Mouse (Mus musculus) CH12.LX (cell line): ENCODE data around the gene Hecw2. TPM values are rescaled to one million over a fixed set of nuclear protein-coding genes. Genes with fewer than 3 reads are reported as not detected.

Experiments used
- DNase-seq: peaks from one replicate; pipeline ENCODE4 v3.0.0-alpha.2; 2013; ENCODE audit errors: extremely low read depth
- H3K27ac ChIP-seq: 2 replicates; pipeline ENCODE4 v1.5.1; 2012; ENCODE audit warnings: low read depth, mild to moderate bottlenecking, control low read depth, moderate library complexity; ENCODE audit not compliant: insufficient read depth
- H3K27me3 ChIP-seq: replicated peaks from 2 replicates; pipeline ENCODE3; 2012; ENCODE audit warnings: inconsistent platforms
- H3K36me3 ChIP-seq, 2 experiments: replicated peaks in 1 of 2; 2 replicates each; pipeline versions ENCODE3 to v1.6.1; 2012; ENCODE audit warnings: inconsistent platforms in 1 of 2, low read length in 1 of 2, mild to moderate bottlenecking in 1 of 2, mixed read lengths in 1 of 2, moderate library complexity in 1 of 2; ENCODE audit not compliant: control insufficient read depth in 1 of 2, insufficient read depth in 1 of 2
- H3K4me1 ChIP-seq, 2 experiments: 2 replicates each; pipeline ENCODE4 v1.6.1; 2012; ENCODE audit warnings: inconsistent platforms in 1 of 2, moderate library complexity in 1 of 2; ENCODE audit not compliant: insufficient read depth in 2 of 2, control insufficient read depth in 1 of 2
- H3K4me2 ChIP-seq: 2 replicates; pipeline ENCODE4 v1.6.1; 2012; ENCODE audit warnings: low read depth, mild to moderate bottlenecking, control low read depth; ENCODE audit not compliant: poor library complexity, insufficient read depth, severe bottlenecking
- H3K4me3 ChIP-seq, 3 experiments: fragments of 150-350 bp in 1 of 3; sonication (generic) in 1 of 3; replicated peaks in 1 of 3; 2 replicates each; pipeline versions ENCODE3 to v1.5.1; 2011 to 2012; ENCODE audit warnings: low read depth in 2 of 3, low read length in 2 of 3, mild to moderate bottlenecking in 2 of 3, moderate library complexity in 2 of 3, control low read depth in 1 of 3, improper control_type of control experiment in 1 of 3, inconsistent platforms in 1 of 3, mixed read lengths in 1 of 3; ENCODE audit not compliant: poor library complexity in 1 of 3
- H3K79me2 ChIP-seq: replicated peaks from 2 replicates; pipeline ENCODE4 v1.6.1; 2012; ENCODE audit warnings: mild to moderate bottlenecking, moderate library complexity; ENCODE audit not compliant: control insufficient read depth, poor library complexity, insufficient read depth, severe bottlenecking; ENCODE audit errors: extremely low read depth
- H3K9ac ChIP-seq: 2 replicates; pipeline ENCODE4 v1.6.1; 2012; ENCODE audit warnings: low read depth, mild to moderate bottlenecking, control low read depth, moderate library complexity; ENCODE audit not compliant: insufficient read depth
- H3K9me3 ChIP-seq: replicated peaks from 2 replicates; pipeline ENCODE3; 2012; ENCODE audit warnings: low read length, inconsistent platforms, mixed read lengths
- BHLHE40 ChIP-seq: IDR thresholded peaks from 2 replicates; pipeline ENCODE4 v1.6.1; 2011; ENCODE audit warnings: mild to moderate bottlenecking, low read depth, low read length, improper control_type of control experiment
- CHD2 ChIP-seq: IDR thresholded peaks from 2 replicates; pipeline ENCODE4 v1.6.1; 2011; ENCODE audit warnings: low read length, improper control_type of control experiment
- CTCF ChIP-seq, 2 experiments: IDR thresholded peaks in 1 of 2; conservative IDR thresholded peaks in 1 of 2; 2 replicates each; pipeline ENCODE4 v1.5.1; 2011 to 2012; ENCODE audit warnings: low read depth in 2 of 2, low read length in 2 of 2, improper control_type of control experiment in 1 of 2, inconsistent platforms in 1 of 2, mild to moderate bottlenecking in 1 of 2, moderate library complexity in 1 of 2
- ELF1 ChIP-seq: IDR thresholded peaks from 2 replicates; pipeline ENCODE4 v1.6.1; 2014; ENCODE audit warnings: low read depth, mild to moderate bottlenecking, inconsistent platforms, low read length, improper control_type of control experiment
- EP300 ChIP-seq: IDR thresholded peaks from 2 replicates; pipeline ENCODE4 v1.6.1; 2011; ENCODE audit warnings: low read length, improper control_type of control experiment
- JUN ChIP-seq: IDR thresholded peaks from 2 replicates; pipeline ENCODE4 v1.6.1; 2011; ENCODE audit warnings: low read depth, mild to moderate bottlenecking, low read length, improper control_type of control experiment, moderate library complexity; ENCODE audit not compliant: insufficient read depth
- NRF1 ChIP-seq: IDR thresholded peaks from 2 replicates; pipeline ENCODE4 v1.6.1; 2014; ENCODE audit warnings: low read depth, mild to moderate bottlenecking, inconsistent platforms, low read length, improper control_type of control experiment, moderate library complexity
- POLR2A ChIP-seq: IDR thresholded peaks from 2 replicates; pipeline ENCODE4 v1.6.1; 2011; ENCODE audit warnings: low read depth, mild to moderate bottlenecking, improper control_type of control experiment, low read length
- POLR2AphosphoS2 ChIP-seq: IDR thresholded peaks from 2 replicates; pipeline ENCODE4 v1.6.1; 2011; ENCODE audit warnings: low read depth, low read length, improper control_type of control experiment
- RAD21 ChIP-seq: IDR thresholded peaks from 2 replicates; pipeline ENCODE4 v1.6.1; 2011; ENCODE audit warnings: low read depth, mild to moderate bottlenecking, low read length, improper control_type of control experiment, moderate library complexity
- RCOR1 ChIP-seq: conservative IDR thresholded peaks from 2 replicates; pipeline ENCODE4 v1.6.1; 2012; ENCODE audit warnings: low read depth, mild to moderate bottlenecking, inconsistent platforms, low read length, improper control_type of control experiment
- SMC3 ChIP-seq: IDR thresholded peaks from 2 replicates; pipeline ENCODE4 v1.6.1; 2011; ENCODE audit warnings: low read depth, low read length, improper control_type of control experiment
- UBTF ChIP-seq: IDR thresholded peaks from 2 replicates; pipeline ENCODE4 v1.6.1; 2012; ENCODE audit warnings: low read depth, mild to moderate bottlenecking, inconsistent platforms, low read length, improper control_type of control experiment, moderate library complexity
- ZC3H11A ChIP-seq: IDR thresholded peaks from 2 replicates; pipeline ENCODE4 v1.6.1; 2012; ENCODE audit warnings: low read depth, mild to moderate bottlenecking, inconsistent platforms, low read length, improper control_type of control experiment
- ZMIZ1 ChIP-seq: IDR thresholded peaks from 2 replicates; pipeline ENCODE4 v1.6.1; 2012; ENCODE audit warnings: low read depth, mild to moderate bottlenecking, inconsistent platforms, low read length, improper control_type of control experiment
- ZNF384 ChIP-seq: IDR thresholded peaks from 2 replicates; pipeline ENCODE4 v1.6.1; 2012; ENCODE audit warnings: low read depth, low read length, improper control_type of control experiment, inconsistent platforms
- dilution Hi-C: fragments of 300-500 bp; cut with MboI; formaldehyde crosslinking; loops from 2 replicates; pipeline ENCODE4 v1.14.3; 2020; ENCODE audit warnings: low sequenced_read_pairs; ENCODE audit not compliant: extremely low pct_unique_long_range_greater_than_20kb, extremely low pct_ligation_motif_present
- in situ Hi-C: fragments of 300-500 bp; cut with MboI; formaldehyde crosslinking; loops from 3 replicates; pipeline ENCODE4 v1.14.3; 2019; ENCODE audit warnings: low sequenced_read_pairs, low pct_ligation_motif_present, low pct_unique_long_range_greater_than_20kb, mixed read lengths
- polyA plus RNA-seq: library from polyadenylated mRNA; unstranded; fragments of >175 nt; gene quantifications from 2 replicates; pipeline ENCODE4 v1.2.1, GENCODE M21; 2012; ENCODE audit warnings: low read depth; ENCODE audit not compliant: insufficient read length
- total RNA-seq, 2 experiments: library from RNA; depleted of rRNA; stranded (reverse); fragments of 300-350 nt in 1 of 2; fragments of >200 nt in 1 of 2; gene quantifications; 2 replicates each; pipeline ENCODE4 v1.2.3; 2012 to 2014

Hecw2 gene
- total and polyA plus RNA-seq, 3 experiments = 0.05 to 0.59 (median 0.14) TPM

- Histone ChIP-seq H3K4me1 (no peaks in the 10 kb centered on the region), H3K4me2 (no peak overlapping the region), H3K4me3 (no peak overlapping the region), H3K9me3 (no peaks in the 10 kb centered on the region), H3K36me3 (no peaks in the 10 kb centered on the region), H3K9ac (no peak overlapping the region), H3K79me2 (no peaks in the 10 kb centered on the region), H3K27ac (no peak overlapping the region), H3K27me3 (no peaks in the 10 kb centered on the region)
- no peak for DNase-seq
- in situ Hi-C loops = loop anchor here (25.0 kb wide), 1 partner anchor 437 kb away; no protein-coding TSS in a partner anchor
- TF ChIP-seq UBTF (no peak), CTCF (conservative IDR thresholded peaks at IDR 0.05 in 1 of 2, IDR thresholded peaks at IDR 0.05 in 1 of 2; ENCODE audit: low read depth in 2 of 2, low read length in 2 of 2) (no peak), CHD2 (no peak)
- dilution Hi-C loops = no loop called here
Observed at GRCm38 (mm10) chr1:53900416-53900815, 294.6 kb downstream of the Hecw2 start.

GRCm38 (mm10) chr1:53894299-53894698, 300.7 kb downstream of the Hecw2 start:
- H3K4me3 ChIP-seq = no peak overlapping the region
- DNase-seq = no peak
- H3K79me2 ChIP-seq = no peaks in the 10 kb centered on the region
- no peak overlapping the region for H3K9ac ChIP-seq
- no peaks in the 10 kb centered on the region for H3K9me3 ChIP-seq
- H3K4me1 ChIP-seq = peaks cover 0 to 10% of the 10 kb centered on the region in 2 experiments; a peak in 1 of 4 replicates
- H3K27me3 ChIP-seq = no peaks in the 10 kb centered on the region
- H3K36me3 ChIP-seq = no peaks in the 10 kb centered on the region
- H3K27ac ChIP-seq = no peak overlapping the region
- dilution Hi-C loops (no loop called here), in situ Hi-C loops (loop anchor here (10.0 to 25.0 kb wide), 2 partner anchors 107 to 169 kb away; partner anchors contain the start of gene Stk17b)
- no peak for TF ChIP-seq POLR2A
- TF ChIP-seq NRF1 = no peak
- no peak for TF ChIP-seq RCOR1
- no peak for TF ChIP-seq ZMIZ1
- TF ChIP-seq EP300 = no peak
- TF ChIP-seq BHLHE40 = no peak
- TF ChIP-seq, all 38 proteins: peak for 0
- H3K4me2 ChIP-seq = no peak overlapping the region

GRCm38 (mm10) chr1:53890380-53890779, 304.6 kb downstream of the Hecw2 start:
- no peak overlapping the region for H3K27ac ChIP-seq
- in situ Hi-C loops = loop anchor here (10.0 to 25.0 kb wide), 2 partner anchors 103 to 166 kb away; partner anchors contain the start of gene Stk17b
- no peaks in the 10 kb centered on the region for H3K79me2 ChIP-seq
- H3K27me3 ChIP-seq = no peaks in the 10 kb centered on the region
- dilution Hi-C loops = no loop called here
- no peak overlapping the region for H3K4me3 ChIP-seq
- no peak for TF ChIP-seq ELF1
- peak; percentile 53 to 88 for TF ChIP-seq CTCF (conservative IDR thresholded peaks at IDR 0.05 in 1 of 2, IDR thresholded peaks at IDR 0.05 in 1 of 2; ENCODE audit: low read depth in 2 of 2, low read length in 2 of 2)
- TF ChIP-seq JUN = no peak
- peak; percentile 94 for TF ChIP-seq RAD21
- no peak for TF ChIP-seq ZNF384
- TF ChIP-seq POLR2AphosphoS2 = no peak
- peak; percentile 88 for TF ChIP-seq ZC3H11A
- TF ChIP-seq SMC3 = peak; percentile 95
- TF ChIP-seq, all 38 proteins: peak for 4
- peak; percentile 40 for DNase-seq
- H3K4me2 ChIP-seq = no peak overlapping the region
- H3K9ac ChIP-seq = no peak overlapping the region
- peaks cover 0 to 15% of the 10 kb centered on the region in 2 experiments; a peak in 1 of 4 replicates for H3K4me1 ChIP-seq
- H3K9me3 ChIP-seq = no peaks in the 10 kb centered on the region
- H3K36me3 ChIP-seq = no peaks in the 10 kb centered on the region
